Mouse (Mus musculus): ENCODE data around the gene Gm20388.

DNA sequence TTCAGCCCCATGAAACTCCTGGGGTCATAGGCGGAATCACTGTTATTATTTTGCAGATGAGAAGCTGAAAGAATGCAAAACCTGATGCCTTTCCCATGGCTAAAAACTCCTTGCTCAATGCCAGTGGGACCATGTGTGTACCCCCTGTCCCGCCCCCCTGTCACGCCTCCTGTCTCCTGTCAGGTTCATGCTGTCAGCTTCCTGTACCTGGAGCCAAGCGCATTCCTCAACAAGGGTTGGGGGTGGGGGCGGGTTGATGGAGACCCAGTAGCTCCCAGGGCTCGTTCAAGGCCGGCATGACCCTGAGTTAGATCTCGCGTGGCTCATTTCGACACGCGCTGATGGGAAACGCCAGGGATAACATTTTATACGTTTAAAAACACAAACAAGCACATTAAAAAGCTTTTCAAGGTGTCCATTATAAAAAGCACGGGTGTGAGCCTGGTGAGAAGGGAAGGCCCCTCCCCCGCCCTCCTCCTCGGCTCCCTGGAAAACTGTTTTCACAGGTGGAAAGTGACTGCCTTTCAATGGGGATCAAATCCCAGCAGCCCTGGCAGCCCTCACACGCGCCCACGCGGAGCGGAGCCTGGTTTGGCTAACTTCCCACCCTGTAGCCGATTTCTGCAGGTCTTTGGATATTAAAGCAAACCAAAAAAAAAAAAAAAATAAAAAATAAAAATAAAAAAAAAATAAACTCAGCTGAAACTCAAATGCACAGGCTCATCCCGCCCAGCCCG is 1563.7 kb downstream of the Gm20388 start:
- no peak for TF ChIP-seq POLR2A (IDR thresholded peaks at IDR 0.05; ENCODE audit: borderline replicate concordance, extremely low read depth, insufficient read depth, insufficient read length, poor library complexity, severe bottlenecking)
- TF ChIP-seq CTCF (IDR thresholded peaks at IDR 0.05; ENCODE audit: borderline replicate concordance, extremely low read depth, insufficient read depth, insufficient read length), result no peak

All from brain, embryonic 14.5 days (tissue).